Mouse (Mus musculus): ENCODE data around the gene Nedd8. TPM values are rescaled to one million over a fixed set of nuclear protein-coding genes. Genes with fewer than 3 reads are reported as not detected.

Gene Nedd8
- polyA plus RNA-seq, 1 experiment: 245 TPM

GRCm38 (mm10) chr14:55613346-55613745 lies 58.6 kb downstream of the Nedd8 start:
- H3K4me3 ChIP-seq (ENCODE audit: insufficient read depth, low read depth, low read length): no peak overlapping the region
- H3K4me1 ChIP-seq (ENCODE audit: control insufficient read depth, insufficient read depth, insufficient read length, low read length): no peaks in the 10 kb centered on the region
- H3K27ac ChIP-seq (replicated peaks; ENCODE audit: low read depth, low read length): no peak overlapping the region

Other genes with a start within 250 kb of the Nedd8 start
- 176 and 206 TPM in 2 replicates for gene Dhrs4, start 193.4 kb downstream of the Nedd8 start, polyA plus RNA-seq (2012; ENCODE audit: insufficient read depth, insufficient read length, missing spikeins)
- 0.48 and 0.54 TPM in 2 replicates for gene Carmil3, start 181.5 kb downstream of the Nedd8 start, polyA plus RNA-seq (2012; ENCODE audit: insufficient read depth, insufficient read length, missing spikeins)
- not detected in 2 replicates for gene Cpne6, start 161.7 kb downstream of the Nedd8 start, polyA plus RNA-seq (2012; ENCODE audit: insufficient read depth, insufficient read length, missing spikeins)
- gene Nrl, start 147.1 kb downstream of the Nedd8 start, polyA plus RNA-seq (2012; ENCODE audit: insufficient read depth, insufficient read length, missing spikeins): not detected in 2 replicates
- 5.0 and 10.3 TPM in 2 replicates for gene Pck2, start 131.9 kb downstream of the Nedd8 start, polyA plus RNA-seq (2012; ENCODE audit: insufficient read depth, insufficient read length, missing spikeins)
- gene Dcaf11, start 112.1 kb downstream of the Nedd8 start, polyA plus RNA-seq (2012; ENCODE audit: insufficient read depth, insufficient read length, missing spikeins): 45.4 and 56.7 TPM in 2 replicates
- not detected in 2 replicates for gene A730061H03Rik, start 111.7 kb downstream of the Nedd8 start, polyA plus RNA-seq (2012; ENCODE audit: insufficient read depth, insufficient read length, missing spikeins)
- gene Fitm1, start 96.5 kb downstream of the Nedd8 start, polyA plus RNA-seq (2012; ENCODE audit: insufficient read depth, insufficient read length, missing spikeins): 4.7 and 5.4 TPM in 2 replicates
- 191 and 217 TPM in 2 replicates for gene Psme1, start 94.0 kb downstream of the Nedd8 start, polyA plus RNA-seq (2012; ENCODE audit: insufficient read depth, insufficient read length, missing spikeins)
- 42.1 and 45.5 TPM in 2 replicates for gene Emc9, start 86.8 kb downstream of the Nedd8 start, polyA plus RNA-seq (2012; ENCODE audit: insufficient read depth, insufficient read length, missing spikeins)
- gene Psme2, start 81.0 kb downstream of the Nedd8 start, polyA plus RNA-seq (2012; ENCODE audit: insufficient read depth, insufficient read length, missing spikeins): 248 and 256 TPM in 2 replicates
- 11.1 and 12.0 TPM in 2 replicates for gene Rnf31, start 80.4 kb downstream of the Nedd8 start, polyA plus RNA-seq (2012; ENCODE audit: insufficient read depth, insufficient read length, missing spikeins)
- 4.8 and 7.4 TPM in 2 replicates for gene Irf9, start 68.6 kb downstream of the Nedd8 start, polyA plus RNA-seq (2012; ENCODE audit: insufficient read depth, insufficient read length, missing spikeins)
- gene Rec8, start 54.1 kb downstream of the Nedd8 start, polyA plus RNA-seq (2012; ENCODE audit: insufficient read depth, insufficient read length, missing spikeins): not detected in 2 replicates
- 25.0 and 31.0 TPM in 2 replicates for gene Ipo4, start 36.2 kb downstream of the Nedd8 start, polyA plus RNA-seq (2012; ENCODE audit: insufficient read depth, insufficient read length, missing spikeins)
- 2.7 and 3.4 TPM in 2 replicates for gene Gm49378, start 34.2 kb downstream of the Nedd8 start, polyA plus RNA-seq (2012; ENCODE audit: insufficient read depth, insufficient read length, missing spikeins)
- gene Tm9sf1, start 28.3 kb downstream of the Nedd8 start, polyA plus RNA-seq (2012; ENCODE audit: insufficient read depth, insufficient read length, missing spikeins): 21.6 and 26.6 TPM in 2 replicates
- gene Tssk4, start 21.9 kb downstream of the Nedd8 start, polyA plus RNA-seq (2012; ENCODE audit: insufficient read depth, insufficient read length, missing spikeins): not detected in 2 replicates
- gene Mdp1, start 11.6 kb downstream of the Nedd8 start, polyA plus RNA-seq (2012; ENCODE audit: insufficient read depth, insufficient read length, missing spikeins): 29.0 and 33.3 TPM in 2 replicates
- 19.8 and 20.3 TPM in 2 replicates for gene Gmpr2, start 183 bp downstream of the Nedd8 start, polyA plus RNA-seq (2012; ENCODE audit: insufficient read depth, insufficient read length, missing spikeins)
- 8.2 and 9.2 TPM in 2 replicates for gene Tinf2, start 9.7 kb upstream of the Nedd8 start, polyA plus RNA-seq (2012; ENCODE audit: insufficient read depth, insufficient read length, missing spikeins)
- not detected in 2 replicates for gene Tgm1, start 41.8 kb upstream of the Nedd8 start, polyA plus RNA-seq (2012; ENCODE audit: insufficient read depth, insufficient read length, missing spikeins)
- gene Rabggta, start 50.1 kb upstream of the Nedd8 start, polyA plus RNA-seq (2012; ENCODE audit: insufficient read depth, insufficient read length, missing spikeins): 8.9 and 10.1 TPM in 2 replicates
- gene Dhrs1, start 73.6 kb upstream of the Nedd8 start, polyA plus RNA-seq (2012; ENCODE audit: insufficient read depth, insufficient read length, missing spikeins): 58.8 and 101 TPM in 2 replicates
- gene Nop9, start 73.6 kb upstream of the Nedd8 start, polyA plus RNA-seq (2012; ENCODE audit: insufficient read depth, insufficient read length, missing spikeins): 4.8 and 5.5 TPM in 2 replicates
- gene Cideb, start 86.3 kb upstream of the Nedd8 start, polyA plus RNA-seq (2012; ENCODE audit: insufficient read depth, insufficient read length, missing spikeins): 16.3 and 27.9 TPM in 2 replicates
- gene Ltb4r2, start 89.3 kb upstream of the Nedd8 start, polyA plus RNA-seq (2012; ENCODE audit: insufficient read depth, insufficient read length, missing spikeins): not detected in 2 replicates
- gene Ltb4r1, start 93.8 kb upstream of the Nedd8 start, polyA plus RNA-seq (2012; ENCODE audit: insufficient read depth, insufficient read length, missing spikeins): not detected in 2 replicates
- 4.1 and 6.3 TPM in 2 replicates for gene Adcy4, start 112.0 kb upstream of the Nedd8 start, polyA plus RNA-seq (2012; ENCODE audit: insufficient read depth, insufficient read length, missing spikeins)
- 3.7 and 5.0 TPM in 2 replicates for gene Ripk3, start 116.7 kb upstream of the Nedd8 start, polyA plus RNA-seq (2012; ENCODE audit: insufficient read depth, insufficient read length, missing spikeins)
- 1.5 and 1.8 TPM in 2 replicates for gene Nfatc4, start 151.0 kb upstream of the Nedd8 start, polyA plus RNA-seq (2012; ENCODE audit: insufficient read depth, insufficient read length, missing spikeins)
- gene Nynrin, start 181.9 kb upstream of the Nedd8 start, polyA plus RNA-seq (2012; ENCODE audit: insufficient read depth, insufficient read length, missing spikeins): 0.87 and 1.0 TPM in 2 replicates
- gene Cbln3, start 212.3 kb upstream of the Nedd8 start, polyA plus RNA-seq (2012; ENCODE audit: insufficient read depth, insufficient read length, missing spikeins): not detected in 2 replicates
- 4.2 and 5.5 TPM in 2 replicates for gene Khnyn, start 212.8 kb upstream of the Nedd8 start, polyA plus RNA-seq (2012; ENCODE audit: insufficient read depth, insufficient read length, missing spikeins)
- gene Sdr39u1, start 228.2 kb upstream of the Nedd8 start, polyA plus RNA-seq (2012; ENCODE audit: insufficient read depth, insufficient read length, missing spikeins): 134 and 149 TPM in 2 replicates